Mouse (Mus musculus): ENCODE results near the gene Nufip2. TPM values are rescaled to one million over a fixed set of nuclear protein-coding genes. Genes with fewer than 3 reads are reported as not detected.
"Not testable (repeated sequence)": the region's sequence is repeated elsewhere in the genome, so short reads cannot be mapped to it uniquely, and the experiment has no call there.

Nufip2 gene
- polyA plus RNA-seq (2012; rRNA removed): 21.5 and 23.6 TPM in 2 replicates

DNA sequence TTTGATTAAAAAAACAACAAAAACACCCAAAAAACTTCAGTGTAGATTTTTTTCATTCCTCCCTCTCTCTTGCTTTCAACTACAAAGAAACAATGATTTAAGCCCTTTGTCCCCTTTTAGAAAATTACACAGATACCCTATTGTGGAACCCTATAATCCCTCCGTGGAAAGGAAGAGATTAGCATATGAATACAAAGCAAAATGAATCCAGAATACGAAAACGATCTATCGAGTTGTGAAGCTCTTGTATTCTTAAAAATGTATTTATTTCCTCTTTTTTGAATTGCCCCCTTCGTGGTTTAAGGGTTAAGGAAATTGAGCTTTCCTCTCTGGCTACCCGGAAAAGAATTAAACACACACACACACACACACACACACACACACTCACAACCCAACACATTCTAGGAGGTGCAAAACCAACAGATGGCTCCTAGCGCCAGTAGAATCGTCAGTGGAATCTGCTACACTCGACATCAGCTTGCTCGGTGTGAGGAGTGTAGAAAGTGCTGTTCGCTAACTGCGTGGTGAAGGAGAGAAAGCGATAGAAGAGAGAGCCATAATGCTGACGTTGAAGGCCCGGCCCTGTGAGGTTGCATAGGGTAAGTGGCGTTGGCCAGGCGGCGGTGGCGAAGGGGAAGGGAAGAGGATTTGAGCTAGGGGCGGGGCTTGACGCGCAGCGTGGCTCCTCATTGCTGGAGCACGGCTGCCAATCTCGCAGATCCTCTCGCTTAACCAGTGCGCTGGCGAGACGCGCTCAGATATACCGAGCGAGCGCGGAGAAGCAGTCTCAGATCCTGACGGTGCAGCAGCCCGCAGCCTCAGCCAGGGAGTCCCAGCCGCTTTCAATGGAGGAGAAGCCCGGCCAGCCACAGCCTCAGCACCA, at the start of gene Nufip2:
Gene Nufip2 (plus strand): TSS at position 773 of the 883 bp plus-strand sequence.
- peaks cover 5% of the 10 kb centered on the region; the same call in 1 of the 2 replicates for H3K4me1 ChIP-seq (ENCODE audit: control insufficient read depth, insufficient read depth, low read length)
- under 1% methylated on average over 38 of the region's 38 CpGs for WGBS
- DNase-seq: peak; percentile 100
- peak within 1 kb of the TSS; percentile 87 for H3K27ac ChIP-seq (ENCODE audit: insufficient read depth, low read length)
- no peaks in the 10 kb centered on the region for H3K27me3 ChIP-seq (ENCODE audit: control insufficient read depth, insufficient read depth, low read length)
- H3K4me3 ChIP-seq (replicated peaks; ENCODE audit: insufficient read depth, low read depth, low read length): peak within 1 kb of the TSS; percentile 75
- TF ChIP-seq CTCF (IDR thresholded peaks at IDR 0.05; ENCODE audit: borderline replicate concordance, insufficient read depth, low read depth, low read length) (no peak), POLR2A (IDR thresholded peaks at IDR 0.05; ENCODE audit: borderline replicate concordance, insufficient read depth, low read length) (peak; percentile 100)

DNA sequence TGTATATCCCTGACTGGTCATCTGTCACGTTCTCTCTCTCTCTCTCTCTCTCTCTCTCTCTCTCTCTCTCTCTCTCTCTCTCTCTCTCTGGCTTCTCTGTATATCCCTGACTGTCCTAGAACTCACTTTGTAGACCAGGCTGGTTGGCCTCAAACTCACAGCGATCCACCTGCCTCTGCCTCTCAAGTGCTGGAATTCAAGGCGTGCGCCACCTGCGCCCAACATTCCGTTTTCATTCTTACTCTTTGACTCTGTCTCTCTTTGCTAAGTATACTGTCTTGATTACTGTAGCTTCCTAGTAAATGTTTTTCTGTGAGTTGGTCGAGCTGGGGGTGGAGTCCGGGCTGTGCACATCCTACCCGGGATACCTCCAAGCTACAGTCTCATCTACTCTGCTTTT, 44.6 kb upstream of the Nufip2 start:
- Histone ChIP-seq H3K4me1 (ENCODE audit: control insufficient read depth, insufficient read depth, low read length) (peaks cover 6% of the 10 kb centered on the region), H3K27me3 (ENCODE audit: control insufficient read depth, insufficient read depth, low read length) (no peaks in the 10 kb centered on the region), H3K27ac (ENCODE audit: insufficient read depth, low read length) (no peak overlapping the region), H3K4me3 (replicated peaks; ENCODE audit: insufficient read depth, low read depth, low read length) (no peak overlapping the region)
- no peak for DNase-seq
- TF ChIP-seq POLR2A (IDR thresholded peaks at IDR 0.05; ENCODE audit: borderline replicate concordance, insufficient read depth, low read length) (no peak), CTCF (IDR thresholded peaks at IDR 0.05; ENCODE audit: borderline replicate concordance, insufficient read depth, low read depth, low read length) (no peak)
- WGBS: 88% methylated on average over 9 of the region's 9 CpGs

DNA sequence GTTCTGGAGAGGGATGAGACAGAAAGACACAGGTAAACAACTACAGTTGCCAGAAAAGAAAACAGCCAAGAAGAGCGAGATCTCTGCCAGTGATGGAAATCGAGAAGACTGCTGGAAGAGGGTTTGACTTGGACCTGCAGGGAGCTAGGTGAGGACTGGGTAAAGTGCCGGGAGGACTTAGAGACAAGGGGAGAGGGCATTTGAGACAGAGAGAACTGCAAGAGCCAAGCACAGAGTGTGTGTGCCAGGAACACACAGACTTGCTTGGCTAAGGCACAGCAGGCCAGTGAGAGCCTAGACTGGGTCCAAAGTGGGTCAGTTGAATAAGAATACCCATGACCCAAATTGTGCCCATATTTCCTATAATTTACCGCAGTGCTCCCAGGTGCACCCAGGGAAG, 40.5 kb upstream of the Nufip2 start:
- Histone ChIP-seq H3K4me3 (replicated peaks; ENCODE audit: insufficient read depth, low read depth, low read length) (no peak overlapping the region), H3K4me1 (ENCODE audit: control insufficient read depth, insufficient read depth, low read length) (peaks cover 6% of the 10 kb centered on the region), H3K27me3 (ENCODE audit: control insufficient read depth, insufficient read depth, low read length) (no peaks in the 10 kb centered on the region), H3K27ac (ENCODE audit: insufficient read depth, low read length) (peak overlapping the region; percentile 55; the same call in 1 of the 2 replicates)
- WGBS: 13% methylated on average over 4 of the region's 4 CpGs
- TF ChIP-seq CTCF (IDR thresholded peaks at IDR 0.05; ENCODE audit: borderline replicate concordance, insufficient read depth, low read depth, low read length) (no peak), POLR2A (IDR thresholded peaks at IDR 0.05; ENCODE audit: borderline replicate concordance, insufficient read depth, low read length) (no peak)
- DNase-seq: peak; percentile 58 to 68

DNA sequence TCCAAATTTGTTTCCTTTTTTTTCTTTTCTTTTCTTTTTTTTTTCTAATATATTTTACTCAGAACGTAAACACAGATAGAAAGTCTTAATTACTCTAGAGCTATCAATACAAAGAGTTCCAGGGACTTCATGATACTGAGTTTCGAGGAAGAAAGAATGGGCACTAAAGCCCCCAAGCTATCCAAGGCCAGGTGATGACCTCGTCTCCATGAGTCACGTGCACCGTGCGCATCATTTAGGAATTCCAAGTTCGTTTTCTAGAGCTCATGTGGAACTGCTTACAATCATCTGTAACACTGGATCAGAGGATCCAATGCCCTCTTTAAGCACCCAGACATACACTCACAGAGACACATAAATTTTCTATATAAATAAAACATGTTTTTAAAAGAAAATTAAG, 37.1 kb upstream of the Nufip2 start:
- no peak for DNase-seq
- Histone ChIP-seq H3K27ac (ENCODE audit: insufficient read depth, low read length) (no peak overlapping the region), H3K4me3 (replicated peaks; ENCODE audit: insufficient read depth, low read depth, low read length) (no peak overlapping the region), H3K4me1 (ENCODE audit: control insufficient read depth, insufficient read depth, low read length) (peaks cover 6% of the 10 kb centered on the region), H3K27me3 (ENCODE audit: control insufficient read depth, insufficient read depth, low read length) (no peaks in the 10 kb centered on the region)
- whole genome bisulfite sequencing: 77% methylated on average over 7 of the region's 7 CpGs
- TF ChIP-seq CTCF (IDR thresholded peaks at IDR 0.05; ENCODE audit: borderline replicate concordance, insufficient read depth, low read depth, low read length) (no peak), POLR2A (IDR thresholded peaks at IDR 0.05; ENCODE audit: borderline replicate concordance, insufficient read depth, low read length) (no peak)

DNA sequence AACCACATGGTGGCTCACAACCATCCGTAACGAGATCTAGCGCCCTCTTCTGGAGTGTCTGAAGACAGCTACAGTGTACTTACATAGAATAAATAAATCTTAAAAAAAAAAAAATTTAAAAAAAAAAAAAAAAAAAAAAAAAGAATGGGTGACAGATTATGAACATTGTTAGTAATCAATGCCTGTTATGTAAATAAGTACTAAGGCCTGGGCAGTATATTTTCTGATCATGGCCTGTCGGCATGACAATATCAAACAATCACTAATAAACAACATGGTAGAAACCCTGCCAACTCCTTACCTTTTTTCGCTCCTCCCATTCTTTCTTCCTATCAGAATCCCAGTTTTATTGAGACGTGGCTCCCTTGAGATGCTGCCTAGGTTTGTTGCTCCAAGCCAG, 33.5 kb upstream of the Nufip2 start:
- TF ChIP-seq CTCF (IDR thresholded peaks at IDR 0.05; ENCODE audit: borderline replicate concordance, insufficient read depth, low read depth, low read length) (no peak), POLR2A (IDR thresholded peaks at IDR 0.05; ENCODE audit: borderline replicate concordance, insufficient read depth, low read length) (no peak)
- no peaks in the 10 kb centered on the region for H3K27me3 ChIP-seq (ENCODE audit: control insufficient read depth, insufficient read depth, low read length)
- H3K27ac ChIP-seq (ENCODE audit: insufficient read depth, low read length): no peak overlapping the region
- H3K4me1 ChIP-seq (ENCODE audit: control insufficient read depth, insufficient read depth, low read length): no peaks in the 10 kb centered on the region
- DNase-seq: no peak
- no peak overlapping the region for H3K4me3 ChIP-seq (replicated peaks; ENCODE audit: insufficient read depth, low read depth, low read length)
- 60% methylated on average over 6 of the region's 6 CpGs for WGBS

- not testable (repeated sequence) for H3K4me1 ChIP-seq (ENCODE audit: control insufficient read depth, insufficient read depth, low read length); H3K4me3 ChIP-seq (replicated peaks; ENCODE audit: insufficient read depth, low read depth, low read length); H3K27me3 ChIP-seq (ENCODE audit: control insufficient read depth, insufficient read depth, low read length); H3K27ac ChIP-seq (ENCODE audit: insufficient read depth, low read length); DNase-seq
- 97% methylated on average over 4 of the region's 4 CpGs for WGBS
Measured at GRCm38 (mm10) chr11:77653406-77654190, 32.4 kb upstream of the Nufip2 start.

DNA sequence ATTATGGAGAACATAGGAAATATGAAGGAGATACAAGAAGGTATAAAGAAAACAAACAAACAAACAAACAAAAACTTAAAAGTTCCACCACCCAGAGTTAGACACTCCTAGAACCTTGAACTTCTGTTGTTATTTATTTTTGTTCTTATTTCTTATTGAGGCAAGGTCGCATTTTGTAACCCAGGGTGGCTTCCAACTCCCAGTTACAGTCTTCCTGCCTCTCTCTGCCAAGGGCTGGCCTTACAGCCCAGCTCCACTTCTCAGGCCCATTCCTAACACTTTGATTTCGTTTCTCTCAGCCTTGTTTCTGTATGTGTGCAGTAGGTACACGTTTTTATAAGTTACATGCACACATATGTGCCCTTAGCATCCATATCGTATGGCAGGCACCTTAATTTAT, 26.0 kb upstream of the Nufip2 start:
- no peaks in the 10 kb centered on the region for H3K27me3 ChIP-seq (ENCODE audit: control insufficient read depth, insufficient read depth, low read length)
- 59% methylated on average over 4 of the region's 4 CpGs for WGBS
- H3K4me1 ChIP-seq (ENCODE audit: control insufficient read depth, insufficient read depth, low read length): no peaks in the 10 kb centered on the region
- H3K4me3 ChIP-seq (replicated peaks; ENCODE audit: insufficient read depth, low read depth, low read length): no peak overlapping the region
- TF ChIP-seq POLR2A (IDR thresholded peaks at IDR 0.05; ENCODE audit: borderline replicate concordance, insufficient read depth, low read length) (no peak), CTCF (IDR thresholded peaks at IDR 0.05; ENCODE audit: borderline replicate concordance, insufficient read depth, low read depth, low read length) (no peak)
- H3K27ac ChIP-seq (ENCODE audit: insufficient read depth, low read length): no peak overlapping the region
- no peak for DNase-seq
